Mouse (Mus musculus) CH12.LX (cell line): Measurements from ENCODE around the gene Nmur1.

Source experiments
- CTCF ChIP-seq, 2 experiments: IDR thresholded peaks in 1 of 2; conservative IDR thresholded peaks in 1 of 2; 2 replicates each; pipeline ENCODE4 v1.5.1; 2011 to 2012; ENCODE audit warnings: low read depth in 2 of 2, low read length in 2 of 2, improper control_type of control experiment in 1 of 2, inconsistent platforms in 1 of 2, mild to moderate bottlenecking in 1 of 2, moderate library complexity in 1 of 2
- E2F4 ChIP-seq: IDR thresholded peaks from 2 replicates; pipeline ENCODE4 v1.6.1; 2011; ENCODE audit warnings: low read depth, low read length, improper control_type of control experiment; ENCODE audit not compliant: insufficient replicate concordance
- ETS1 ChIP-seq: conservative IDR thresholded peaks from 2 replicates; pipeline ENCODE4 v1.6.1; 2012; ENCODE audit warnings: low read depth, mild to moderate bottlenecking, inconsistent platforms, low read length, improper control_type of control experiment, moderate library complexity
- HCFC1 ChIP-seq: IDR thresholded peaks from 2 replicates; pipeline ENCODE4 v1.6.1; 2012; ENCODE audit warnings: low read depth, mild to moderate bottlenecking, inconsistent platforms, low read length, improper control_type of control experiment
- MAX ChIP-seq: IDR thresholded peaks from 2 replicates; pipeline ENCODE4 v1.6.1; 2011; ENCODE audit warnings: low read length, improper control_type of control experiment
- NRF1 ChIP-seq: IDR thresholded peaks from 2 replicates; pipeline ENCODE4 v1.6.1; 2014; ENCODE audit warnings: low read depth, mild to moderate bottlenecking, inconsistent platforms, low read length, improper control_type of control experiment, moderate library complexity
- POLR2A ChIP-seq: IDR thresholded peaks from 2 replicates; pipeline ENCODE4 v1.6.1; 2011; ENCODE audit warnings: low read depth, mild to moderate bottlenecking, improper control_type of control experiment, low read length
- POLR2AphosphoS2 ChIP-seq: IDR thresholded peaks from 2 replicates; pipeline ENCODE4 v1.6.1; 2011; ENCODE audit warnings: low read depth, low read length, improper control_type of control experiment
- RCOR1 ChIP-seq: conservative IDR thresholded peaks from 2 replicates; pipeline ENCODE4 v1.6.1; 2012; ENCODE audit warnings: low read depth, mild to moderate bottlenecking, inconsistent platforms, low read length, improper control_type of control experiment
- SMC3 ChIP-seq: IDR thresholded peaks from 2 replicates; pipeline ENCODE4 v1.6.1; 2011; ENCODE audit warnings: low read depth, low read length, improper control_type of control experiment
- USF1 ChIP-seq: IDR thresholded peaks from 2 replicates; pipeline ENCODE4 v1.6.1; 2014; ENCODE audit warnings: low read depth, mild to moderate bottlenecking, inconsistent platforms, low read length, improper control_type of control experiment
- ZNF384 ChIP-seq: IDR thresholded peaks from 2 replicates; pipeline ENCODE4 v1.6.1; 2012; ENCODE audit warnings: low read depth, low read length, improper control_type of control experiment, inconsistent platforms

- no peak for TF ChIP-seq CTCF (conservative IDR thresholded peaks at IDR 0.05 in 1 of 2, IDR thresholded peaks at IDR 0.05 in 1 of 2; ENCODE audit: low read depth in 2 of 2, low read length in 2 of 2)
- TF ChIP-seq MAX, result no peak
- TF ChIP-seq ZNF384, result no peak
- TF ChIP-seq POLR2A, result no peak
- no peak for TF ChIP-seq RCOR1
- TF ChIP-seq HCFC1, result no peak
- TF ChIP-seq POLR2AphosphoS2, result no peak
- TF ChIP-seq USF1, result no peak
- TF ChIP-seq SMC3, result no peak
- no peak for TF ChIP-seq ETS1
- no peak for TF ChIP-seq E2F4
- TF ChIP-seq NRF1, result no peak
These were observed 47.4 kb downstream of the Nmur1 start for GRCm38 (mm10) chr1:86378662-86379061.
